Mouse (Mus musculus) limb, embryonic 11.5 days (tissue): ENCODE measurements around the gene Mettl4. TPM values are rescaled to one million over a fixed set of nuclear protein-coding genes. Genes with fewer than 3 reads are reported as not detected.
"Not testable (repeated sequence)": the region's sequence is repeated elsewhere in the genome, so short reads cannot be mapped to it uniquely, and the experiment has no call there.

Experiments used
- ATAC-seq: fragments of 200-750 bp; cut with Nextera tagmentation; 2 replicates; pipeline ENCODE4 v1.8.0; 2017; ENCODE audit warnings: low read depth; ENCODE audit not compliant: insufficient number of reproducible peaks, low FRiP score, low TSS enrichment
- DNase-seq: peaks from one replicate; pipeline ENCODE4 v3.0.0-alpha.2; 2015; ENCODE audit warnings: low spot score
- H3K27ac ChIP-seq: fragments of 300-500 bp; sonication (generic); replicated peaks from 2 replicates; pipeline ENCODE4 v1.5.1; 2014; ENCODE audit warnings: low read depth, mild to moderate bottlenecking, low read length
- H3K27me3 ChIP-seq: fragments of 300-500 bp; sonication (generic); 2 replicates; pipeline ENCODE4 v1.6.1; 2014; ENCODE audit warnings: mild to moderate bottlenecking, low read length, mixed read lengths; ENCODE audit not compliant: control insufficient read depth, insufficient read depth
- H3K36me3 ChIP-seq: fragments of 300-500 bp; sonication (generic); 2 replicates; pipeline ENCODE4 v1.6.1; 2014; ENCODE audit warnings: mild to moderate bottlenecking, low read length, moderate library complexity, mixed read lengths; ENCODE audit not compliant: control insufficient read depth, insufficient read depth
- H3K4me1 ChIP-seq: fragments of 300-500 bp; sonication (generic); 2 replicates; pipeline ENCODE4 v1.6.1; 2014; ENCODE audit warnings: low read length, mixed read lengths; ENCODE audit not compliant: control insufficient read depth, insufficient read depth
- H3K4me2 ChIP-seq: fragments of 300-500 bp; sonication (generic); 2 replicates; pipeline ENCODE4 v1.6.1; 2014; ENCODE audit warnings: low read depth, mild to moderate bottlenecking, moderate library complexity; ENCODE audit not compliant: severe bottlenecking
- H3K4me3 ChIP-seq: fragments of 300-500 bp; sonication (generic); 2 replicates; pipeline ENCODE4 v1.5.1; 2014; ENCODE audit warnings: low read depth, low read length
- H3K9ac ChIP-seq: fragments of 300-500 bp; sonication (generic); 2 replicates; pipeline ENCODE4 v1.6.1; 2014; ENCODE audit warnings: mild to moderate bottlenecking, low read length
- H3K9me3 ChIP-seq: fragments of 300-500 bp; sonication (generic); 2 replicates; pipeline ENCODE4 v1.6.1; 2016; ENCODE audit warnings: low read length; ENCODE audit not compliant: control insufficient read depth
- WGBS: fragments of 180-500 bp; shearing (Covaris S2); extraction: QIAGEN DNeasy Blood & Tissue Kit; methylation state at CpG from one replicate; pipeline ENCODE4 v1.1.7; 2014; 5-methylcytosine and 5-hydroxymethylcytosine counted together
- polyA plus RNA-seq: library from polyadenylated mRNA; unstranded; fragments of >200 nt; fragmentation: Nextera tagmentation; extraction: Ambion mirVana; gene quantifications from 2 replicates; pipeline ENCODE4 v1.2.1, GENCODE M21; 2014

Mettl4 gene
- polyA plus RNA-seq, 1 experiment from 2014 or later = 32.5 TPM

DNA sequence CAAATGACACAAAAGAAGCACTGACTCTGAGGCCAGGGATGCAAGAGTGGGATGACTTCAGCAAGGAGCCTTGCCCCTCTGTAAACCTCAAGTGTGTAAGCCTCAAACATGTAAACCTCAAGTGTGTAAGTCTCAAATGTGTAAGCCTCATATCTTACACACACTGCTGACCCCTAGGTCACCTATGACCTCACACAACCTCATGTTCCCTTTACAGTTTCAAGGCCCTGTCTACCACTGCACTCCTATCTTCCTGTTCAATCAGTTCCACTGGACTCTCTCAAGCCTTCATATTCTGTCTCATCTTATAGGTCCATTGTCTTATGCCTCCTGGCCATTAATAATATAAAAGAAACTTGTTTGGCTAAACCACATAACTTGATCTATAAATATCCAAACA, 13.9 kb downstream of the Mettl4 start:
- no peak overlapping the region for H3K4me2 ChIP-seq
- ATAC-seq (no peak), DNase-seq (no peak)
- H3K4me1 ChIP-seq = no peaks in the 10 kb centered on the region
- no peak overlapping the region for H3K27ac ChIP-seq
- H3K27me3 ChIP-seq = no peaks in the 10 kb centered on the region
- no peak overlapping the region for H3K4me3 ChIP-seq
- no peaks in the 10 kb centered on the region for H3K9me3 ChIP-seq
- no peak overlapping the region for H3K9ac ChIP-seq
- H3K36me3 ChIP-seq = no peaks in the 10 kb centered on the region

DNA sequence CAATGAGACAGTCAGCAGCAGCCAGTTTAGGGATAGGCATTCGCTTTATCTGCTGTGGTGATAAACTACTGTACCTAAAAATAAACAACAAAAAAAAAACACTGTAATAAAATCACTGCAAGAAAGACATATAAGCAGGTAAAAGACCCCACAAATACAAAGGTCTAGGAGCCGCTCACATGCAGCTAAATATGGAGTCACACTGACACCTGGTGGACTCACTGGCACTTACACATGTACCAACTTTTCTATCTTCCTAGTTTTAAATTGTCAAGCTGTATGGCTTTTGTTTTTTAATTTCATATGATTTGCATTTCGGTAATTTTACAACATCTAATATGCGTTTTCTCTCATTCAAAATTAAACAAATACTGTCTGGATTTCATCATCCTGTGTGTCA, 14.4 kb downstream of the Mettl4 start:
- H3K4me1 ChIP-seq = no peaks in the 10 kb centered on the region
- ATAC-seq = no peak
- no peaks in the 10 kb centered on the region for H3K9me3 ChIP-seq
- peak; percentile 50 for DNase-seq
- H3K4me3 ChIP-seq = no peak overlapping the region
- no peaks in the 10 kb centered on the region for H3K36me3 ChIP-seq
- H3K4me2 ChIP-seq = no peak overlapping the region
- no peak overlapping the region for H3K9ac ChIP-seq
- WGBS = 67% methylated on average over 4 of the region's 4 CpGs
- H3K27ac ChIP-seq = no peak overlapping the region
- no peaks in the 10 kb centered on the region for H3K27me3 ChIP-seq

DNA sequence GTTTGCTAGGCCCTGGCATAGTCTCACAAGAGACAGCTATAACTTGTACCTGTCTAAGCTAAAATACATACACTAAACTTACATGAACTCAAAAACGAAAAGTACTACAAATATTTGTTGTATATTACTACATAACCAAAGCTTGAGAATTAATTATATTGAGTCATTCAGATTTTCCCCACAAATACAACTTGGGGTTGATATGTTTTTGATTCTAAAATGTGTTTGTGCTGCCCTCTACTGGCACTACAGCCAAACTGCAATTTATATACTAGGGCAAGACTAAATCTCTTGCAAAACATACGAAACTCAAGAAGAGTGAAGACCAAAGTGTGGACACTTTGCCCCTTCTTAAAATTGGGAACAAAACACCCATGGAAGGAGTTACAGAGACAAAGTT, 19.4 kb downstream of the Mettl4 start:
- H3K27me3 ChIP-seq, H3K27ac ChIP-seq, H3K4me2 ChIP-seq, H3K4me1 ChIP-seq, H3K4me3 ChIP-seq, ATAC-seq, H3K9ac ChIP-seq, H3K9me3 ChIP-seq, H3K36me3 ChIP-seq: not testable (repeated sequence)
- 33% methylated on average over 2 of the region's 2 CpGs for WGBS
- peak; percentile 51 for DNase-seq

DNA sequence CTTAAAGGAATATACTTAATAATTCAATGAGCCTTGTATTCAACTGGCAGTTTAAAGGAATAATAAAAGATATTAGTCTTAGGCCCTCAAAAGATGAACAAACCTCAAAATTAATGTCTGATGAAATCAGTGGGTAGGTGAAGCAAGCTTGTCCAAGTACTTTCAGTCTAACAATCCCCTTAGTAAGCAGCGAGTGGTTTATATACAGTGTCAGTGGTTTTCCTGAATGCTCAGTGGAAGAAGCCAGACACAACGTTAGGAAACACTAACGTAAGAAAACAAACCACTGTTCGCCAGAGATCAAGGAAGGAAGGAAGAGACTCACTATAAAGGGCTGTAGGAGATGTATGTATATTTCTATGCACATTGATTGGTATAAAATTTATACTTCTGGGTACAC, 23.1 kb downstream of the Mettl4 start:
- WGBS = 93% methylated on average over 4 of the region's 4 CpGs

DNA sequence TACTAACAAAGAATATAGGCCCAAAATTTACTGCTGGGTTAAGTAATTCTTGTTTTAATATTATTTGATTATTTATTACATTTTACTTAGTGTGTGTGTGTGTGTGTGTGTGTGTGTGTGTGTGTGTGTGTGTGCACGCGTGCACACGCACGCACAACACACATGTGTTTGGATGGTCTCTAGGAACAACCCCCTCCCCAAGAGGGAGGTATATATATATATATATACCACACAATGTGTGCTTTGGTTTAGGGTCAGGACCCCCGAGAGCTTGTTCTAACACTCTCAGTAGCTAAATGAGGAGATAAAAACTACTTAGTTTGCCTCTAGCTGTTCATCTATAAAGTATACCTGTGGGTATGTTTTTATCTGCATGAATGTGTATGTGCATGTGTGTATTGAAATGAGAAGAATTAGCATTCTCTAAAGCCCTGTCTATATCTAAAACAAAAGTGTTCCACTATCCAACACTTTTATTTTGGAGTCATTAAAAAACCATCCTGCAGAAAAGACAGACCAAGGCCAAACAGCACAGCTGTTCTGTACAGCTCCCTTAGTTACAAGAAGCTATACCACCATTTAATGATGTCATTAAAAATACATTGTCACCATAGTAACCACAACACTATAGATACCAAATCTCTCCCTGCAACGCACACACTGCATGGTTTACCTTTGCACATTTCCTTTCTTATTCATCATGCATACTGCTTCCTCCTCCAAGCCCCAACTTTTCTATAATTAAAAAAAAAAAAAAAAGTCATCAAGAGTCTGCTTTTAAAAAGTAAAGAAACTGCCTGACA, 76.1 kb downstream of the Mettl4 start:
- H3K4me3 ChIP-seq = no peak overlapping the region
- H3K27me3 ChIP-seq = no peaks in the 10 kb centered on the region
- no peak overlapping the region for H3K4me2 ChIP-seq
- H3K36me3 ChIP-seq = no peaks in the 10 kb centered on the region
- WGBS = 87% methylated on average over 6 of the region's 6 CpGs
- H3K27ac ChIP-seq = no peak overlapping the region
- no peaks in the 10 kb centered on the region for H3K9me3 ChIP-seq
- no peaks in the 10 kb centered on the region for H3K4me1 ChIP-seq
- DNase-seq (no peak), ATAC-seq (no peak)
- H3K9ac ChIP-seq = no peak overlapping the region

More for the DNA sequence above, 23.1 kb downstream of the Mettl4 start:
- DNase-seq (no peak), ATAC-seq (no peak)
- no peaks in the 10 kb centered on the region for H3K9me3 ChIP-seq
- no peaks in the 10 kb centered on the region for H3K36me3 ChIP-seq
- no peak overlapping the region for H3K9ac ChIP-seq
- H3K27ac ChIP-seq = no peak overlapping the region
- no peaks in the 10 kb centered on the region for H3K27me3 ChIP-seq
- H3K4me2 ChIP-seq = no peak overlapping the region
- no peaks in the 10 kb centered on the region for H3K4me1 ChIP-seq
- H3K4me3 ChIP-seq = no peak overlapping the region
